Mouse (Mus musculus): ENCODE data around the gene Nsun6. TPM values are rescaled to one million over a fixed set of nuclear protein-coding genes. Genes with fewer than 3 reads are reported as not detected.

The Nsun6 gene
- 14.0 and 17.7 TPM in 2 replicates for polyA plus RNA-seq (2014; fragmentation: Nextera tagmentation; extraction: Ambion mirVana)

- under 1% methylated on average over 75 of the region's 75 CpGs for whole genome bisulfite sequencing
- Histone ChIP-seq H3K9me3 (ENCODE audit: control insufficient read depth, low read length) (no peaks in the 10 kb centered on the region), H3K4me1 (ENCODE audit: control insufficient read depth, insufficient read depth, low read length) (peaks cover 12% of the 10 kb centered on the region), H3K9ac (replicated peaks; ENCODE audit: low read length) (peak within 1 kb of the TSS; percentile 98), H3K27ac (replicated peaks; ENCODE audit: low read depth, low read length) (peak within 1 kb of the TSS; percentile 98), H3K4me3 (replicated peaks; ENCODE audit: low read depth, low read length) (peak within 1 kb of the TSS; percentile 92), H3K36me3 (ENCODE audit: control insufficient read depth, insufficient read depth, low read length) (no peaks in the 10 kb centered on the region), H3K4me2 (ENCODE audit: low read length) (peak within 1 kb of the TSS; percentile 76), H3K27me3 (ENCODE audit: control insufficient read depth, insufficient read depth, low read length) (no peaks in the 10 kb centered on the region)
- ATAC-seq (ENCODE audit: low FRiP score, low TSS enrichment) (peak; percentile 99), DNase-seq (peak; percentile 99)
Measured at GRCm38 (mm10) chr2:15054945-15055637, at the start of gene Nsun6. Nsun6 (minus strand) TSS chr2:15055069.

- 71% methylated on average over 1 of the region's 1 CpGs for WGBS
- no peak overlapping the region for H3K4me2 ChIP-seq (ENCODE audit: low read length)
- H3K27ac ChIP-seq (replicated peaks; ENCODE audit: low read depth, low read length): no peak overlapping the region
- no peak for DNase-seq
- H3K4me1 ChIP-seq (ENCODE audit: control insufficient read depth, insufficient read depth, low read length): no peaks in the 10 kb centered on the region
- no peak for ATAC-seq (ENCODE audit: low FRiP score, low TSS enrichment)
- no peaks in the 10 kb centered on the region for H3K9me3 ChIP-seq (ENCODE audit: control insufficient read depth, low read length)
- H3K27me3 ChIP-seq (ENCODE audit: control insufficient read depth, insufficient read depth, low read length): no peaks in the 10 kb centered on the region
- no peak overlapping the region for H3K9ac ChIP-seq (replicated peaks; ENCODE audit: low read length)
- H3K36me3 ChIP-seq (ENCODE audit: control insufficient read depth, insufficient read depth, low read length): no peaks in the 10 kb centered on the region
- H3K4me3 ChIP-seq (replicated peaks; ENCODE audit: low read depth, low read length): no peak overlapping the region
Measured at GRCm38 (mm10) chr2:15104386-15104785, 49.5 kb upstream of the Nsun6 start.

DNA sequence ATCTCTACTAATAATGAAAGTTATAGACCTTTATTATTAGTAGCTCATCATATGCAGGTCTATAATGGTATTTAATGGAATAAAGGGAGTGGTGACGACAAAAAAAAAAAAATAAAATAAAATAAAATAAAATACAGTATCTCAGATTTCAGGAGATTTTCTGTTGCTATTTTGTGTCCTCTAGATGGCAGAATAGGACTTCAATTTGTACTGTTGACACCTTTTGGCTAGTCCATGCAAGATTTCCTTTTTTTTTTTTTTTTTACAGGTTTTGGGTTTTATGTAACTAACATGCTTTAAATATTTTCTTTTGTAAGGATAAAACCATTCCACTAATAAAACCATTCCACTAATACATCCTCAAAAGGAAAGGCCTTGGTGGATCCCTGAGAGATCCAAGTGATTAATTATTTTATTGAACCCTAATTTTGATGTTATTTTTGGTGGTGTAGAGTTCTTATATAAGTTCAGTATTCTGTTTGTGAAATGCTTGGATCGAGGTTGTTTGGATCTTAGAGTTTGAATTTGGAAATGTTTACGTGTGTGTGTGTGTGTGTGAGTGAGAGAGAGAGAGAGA, 41.7 kb upstream of the Nsun6 start:
- Histone ChIP-seq H3K27me3 (ENCODE audit: control insufficient read depth, insufficient read depth, low read length) (no peaks in the 10 kb centered on the region), H3K4me2 (ENCODE audit: low read length) (no peak overlapping the region), H3K27ac (replicated peaks; ENCODE audit: low read depth, low read length) (no peak overlapping the region), H3K4me1 (ENCODE audit: control insufficient read depth, insufficient read depth, low read length) (no peaks in the 10 kb centered on the region), H3K4me3 (replicated peaks; ENCODE audit: low read depth, low read length) (no peak overlapping the region), H3K36me3 (ENCODE audit: control insufficient read depth, insufficient read depth, low read length) (no peaks in the 10 kb centered on the region), H3K9ac (replicated peaks; ENCODE audit: low read length) (no peak overlapping the region), H3K9me3 (ENCODE audit: control insufficient read depth, low read length) (no peaks in the 10 kb centered on the region)
- 69% methylated on average over 3 of the region's 3 CpGs for WGBS
- no peak for ATAC-seq (ENCODE audit: low FRiP score, low TSS enrichment)
- DNase-seq: peak; percentile 82

GRCm38 (mm10) chr2:15087308-15087707, 32.4 kb upstream of the Nsun6 start:
- no peak overlapping the region for H3K9ac ChIP-seq (replicated peaks; ENCODE audit: low read length)
- H3K27me3 ChIP-seq (ENCODE audit: control insufficient read depth, insufficient read depth, low read length): no peaks in the 10 kb centered on the region
- H3K27ac ChIP-seq (replicated peaks; ENCODE audit: low read depth, low read length): no peak overlapping the region
- H3K36me3 ChIP-seq (ENCODE audit: control insufficient read depth, insufficient read depth, low read length): peaks cover 13% of the 10 kb centered on the region
- no peak overlapping the region for H3K4me3 ChIP-seq (replicated peaks; ENCODE audit: low read depth, low read length)
- H3K4me2 ChIP-seq (ENCODE audit: low read length): no peak overlapping the region
- DNase-seq: no peak
- H3K9me3 ChIP-seq (ENCODE audit: control insufficient read depth, low read length): no peaks in the 10 kb centered on the region
- H3K4me1 ChIP-seq (ENCODE audit: control insufficient read depth, insufficient read depth, low read length): no peaks in the 10 kb centered on the region
- ATAC-seq (ENCODE audit: low FRiP score, low TSS enrichment): no peak
- WGBS: 98% methylated on average over 1 of the region's 1 CpGs

DNA sequence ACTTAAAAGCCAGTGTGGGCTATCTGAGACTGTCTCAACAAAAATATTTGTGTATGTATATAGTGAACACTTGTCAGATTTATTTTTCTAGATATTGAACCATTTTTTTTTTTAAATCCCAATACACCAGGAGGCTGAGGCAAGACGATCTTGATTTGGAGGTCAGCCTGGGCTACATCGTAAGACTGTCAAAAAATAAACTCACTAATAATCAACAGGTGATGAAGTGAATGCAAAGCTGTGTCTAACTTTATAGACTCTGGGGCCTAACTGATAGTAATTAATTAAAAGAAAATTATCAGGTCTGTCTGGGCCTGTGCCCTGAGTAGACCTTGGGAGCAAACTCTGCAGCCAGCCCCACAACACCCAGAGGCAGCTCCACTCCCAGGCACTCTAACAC, 28.8 kb upstream of the Nsun6 start:
- ATAC-seq (ENCODE audit: low FRiP score, low TSS enrichment) (no peak), DNase-seq (no peak)
- Histone ChIP-seq H3K4me3 (replicated peaks; ENCODE audit: low read depth, low read length) (no peak overlapping the region), H3K36me3 (ENCODE audit: control insufficient read depth, insufficient read depth, low read length) (peaks cover 42% of the 10 kb centered on the region), H3K27me3 (ENCODE audit: control insufficient read depth, insufficient read depth, low read length) (no peaks in the 10 kb centered on the region), H3K27ac (replicated peaks; ENCODE audit: low read depth, low read length) (no peak overlapping the region), H3K9ac (replicated peaks; ENCODE audit: low read length) (no peak overlapping the region), H3K4me1 (ENCODE audit: control insufficient read depth, insufficient read depth, low read length) (no peaks in the 10 kb centered on the region), H3K4me2 (ENCODE audit: low read length) (no peak overlapping the region), H3K9me3 (ENCODE audit: control insufficient read depth, low read length) (no peaks in the 10 kb centered on the region)
- WGBS: 97% methylated on average over 2 of the region's 2 CpGs

- no peak overlapping the region for H3K4me3 ChIP-seq (replicated peaks; ENCODE audit: low read depth, low read length)
- 83% methylated on average over 5 of the region's 5 CpGs for WGBS
- no peak overlapping the region for H3K4me2 ChIP-seq (ENCODE audit: low read length)
- peaks cover 37% of the 10 kb centered on the region for H3K36me3 ChIP-seq (ENCODE audit: control insufficient read depth, insufficient read depth, low read length)
- H3K9ac ChIP-seq (replicated peaks; ENCODE audit: low read length): no peak overlapping the region
- ATAC-seq (ENCODE audit: low FRiP score, low TSS enrichment): no peak
- no peak overlapping the region for H3K27ac ChIP-seq (replicated peaks; ENCODE audit: low read depth, low read length)
- no peaks in the 10 kb centered on the region for H3K27me3 ChIP-seq (ENCODE audit: control insufficient read depth, insufficient read depth, low read length)
- no peaks in the 10 kb centered on the region for H3K9me3 ChIP-seq (ENCODE audit: control insufficient read depth, low read length)
- no peak for DNase-seq
- H3K4me1 ChIP-seq (ENCODE audit: control insufficient read depth, insufficient read depth, low read length): peaks cover 5% of the 10 kb centered on the region; the same call in 1 of the 2 replicates
Measured at GRCm38 (mm10) chr2:15067091-15067490, 12.2 kb upstream of the Nsun6 start.

GRCm38 (mm10) chr2:15065447-15065846, 10.6 kb upstream of the Nsun6 start:
- H3K9me3 ChIP-seq (ENCODE audit: control insufficient read depth, low read length): no peaks in the 10 kb centered on the region
- H3K4me1 ChIP-seq (ENCODE audit: control insufficient read depth, insufficient read depth, low read length): peaks cover 5% of the 10 kb centered on the region; the same call in 1 of the 2 replicates
- no peak overlapping the region for H3K9ac ChIP-seq (replicated peaks; ENCODE audit: low read length)
- no peak overlapping the region for H3K27ac ChIP-seq (replicated peaks; ENCODE audit: low read depth, low read length)
- H3K4me2 ChIP-seq (ENCODE audit: low read length): no peak overlapping the region
- no peak overlapping the region for H3K4me3 ChIP-seq (replicated peaks; ENCODE audit: low read depth, low read length)
- DNase-seq: no peak
- no peak for ATAC-seq (ENCODE audit: low FRiP score, low TSS enrichment)
- no peaks in the 10 kb centered on the region for H3K27me3 ChIP-seq (ENCODE audit: control insufficient read depth, insufficient read depth, low read length)
- WGBS: 73% methylated on average over 2 of the region's 2 CpGs
- H3K36me3 ChIP-seq (ENCODE audit: control insufficient read depth, insufficient read depth, low read length): peaks cover 22% of the 10 kb centered on the region

GRCm38 (mm10) chr2:15064380-15065269, 9.8 kb upstream of the Nsun6 start:
- 81% methylated on average over 7 of the region's 7 CpGs for WGBS
- Histone ChIP-seq H3K4me2 (ENCODE audit: low read length) (no peak overlapping the region), H3K9ac (replicated peaks; ENCODE audit: low read length) (no peak overlapping the region), H3K27ac (replicated peaks; ENCODE audit: low read depth, low read length) (no peak overlapping the region), H3K36me3 (ENCODE audit: control insufficient read depth, insufficient read depth, low read length) (peaks cover 15% of the 10 kb centered on the region), H3K9me3 (ENCODE audit: control insufficient read depth, low read length) (no peaks in the 10 kb centered on the region), H3K4me1 (ENCODE audit: control insufficient read depth, insufficient read depth, low read length) (peaks cover 5% of the 10 kb centered on the region; the same call in 1 of the 2 replicates), H3K27me3 (ENCODE audit: control insufficient read depth, insufficient read depth, low read length) (no peaks in the 10 kb centered on the region), H3K4me3 (replicated peaks; ENCODE audit: low read depth, low read length) (no peak overlapping the region)
- DNase-seq (no peak), ATAC-seq (ENCODE audit: low FRiP score, low TSS enrichment) (no peak)
